Mouse (Mus musculus) adrenal gland (tissue): ENCODE results near the gene Manbal.

Source experiments
- intact Hi-C: fragments of 180-260 bp; cut with DNase I; formaldehyde crosslinking; loops from one replicate; pipeline ENCODE4 v1.15.1; 2025

Gene Manbal

GRCm38 (mm10) chr2:157409793-157410533, 42.6 kb downstream of the Manbal start:
- intact Hi-C loops: loop anchor here (5.0 kb wide), 1 partner anchor 33 kb away; no protein-coding TSS in a partner anchor

- intact Hi-C loops: loop anchor here (5.0 kb wide), 1 partner anchor 34 kb away; no protein-coding TSS in a partner anchor
Measured at GRCm38 (mm10) chr2:157411151-157411693, 43.8 kb downstream of the Manbal start.

- intact Hi-C loops: loop anchor here (5.0 kb wide), 1 partner anchor 35 kb away; no protein-coding TSS in a partner anchor
Measured at GRCm38 (mm10) chr2:157412497-157412896, 45.1 kb downstream of the Manbal start.

GRCm38 (mm10) chr2:157417229-157417628, 49.8 kb downstream of the Manbal start:
- intact Hi-C loops: no loop called here

GRCm38 (mm10) chr2:157418206-157418605, 50.8 kb downstream of the Manbal start, which contains the start of gene Src:
Src (plus strand) TSS chr2:157418444.
- intact Hi-C loops: no loop called here

GRCm38 (mm10) chr2:157418609-157419071, 51.2 kb downstream of the Manbal start:
- intact Hi-C loops: no loop called here

- intact Hi-C loops: no loop called here
Measured at GRCm38 (mm10) chr2:157419506-157419905, 52.1 kb downstream of the Manbal start.

GRCm38 (mm10) chr2:157420404-157420803, 53.0 kb downstream of the Manbal start:
- intact Hi-C loops: no loop called here

- intact Hi-C loops: no loop called here
Measured at GRCm38 (mm10) chr2:157422062-157422655, 54.8 kb downstream of the Manbal start.

- intact Hi-C loops: no loop called here
Measured at GRCm38 (mm10) chr2:157422854-157423705, 55.7 kb downstream of the Manbal start.

GRCm38 (mm10) chr2:157423706-157424125, 56.3 kb downstream of the Manbal start:
- intact Hi-C loops: no loop called here

- intact Hi-C loops: no loop called here
Measured at GRCm38 (mm10) chr2:157424126-157424903, 56.9 kb downstream of the Manbal start.

GRCm38 (mm10) chr2:157424904-157425642, 57.7 kb downstream of the Manbal start:
- intact Hi-C loops: no loop called here

- intact Hi-C loops: no loop called here
Measured at GRCm38 (mm10) chr2:157425643-157425988, 58.2 kb downstream of the Manbal start.

- intact Hi-C loops: no loop called here
Measured at GRCm38 (mm10) chr2:157426171-157426570, 58.8 kb downstream of the Manbal start.

- intact Hi-C loops: no loop called here
Measured at GRCm38 (mm10) chr2:157427164-157427563, 59.8 kb downstream of the Manbal start.

- intact Hi-C loops: no loop called here
Measured at GRCm38 (mm10) chr2:157428351-157429139, 61.2 kb downstream of the Manbal start.

GRCm38 (mm10) chr2:157429735-157430134, 62.3 kb downstream of the Manbal start:
- intact Hi-C loops: no loop called here
